Mouse (Mus musculus): ENCODE data around the gene Zdhhc9. TPM values are rescaled to one million over a fixed set of nuclear protein-coding genes. Genes with fewer than 3 reads are reported as not detected.
"Not testable (repeated sequence)": the region's sequence is repeated elsewhere in the genome, so short reads cannot be mapped to it uniquely, and the experiment has no call there.

Zdhhc9 gene
- 2.8 and 3.4 TPM in 2 replicates for polyA plus RNA-seq (2015; fragmentation: Nextera tagmentation; extraction: Ambion mirVana)

- whole genome bisulfite sequencing, result 11% methylated on average over 34 of the region's 34 CpGs
- ATAC-seq (replicated peaks; ENCODE audit: extremely low read depth, insufficient read depth, low FRiP score), result peak; percentile 96
- H3K4me1 ChIP-seq (ENCODE audit: control insufficient read depth, insufficient read depth, low read length), result no peaks in the 10 kb centered on the region
- H3K9ac ChIP-seq (ENCODE audit: low read length), result peak within 1 kb of the TSS; percentile 78
- H3K4me2 ChIP-seq (ENCODE audit: low read depth, low read length), result peak within 1 kb of the TSS; percentile 68
- peak within 1 kb of the TSS; percentile 80 for H3K4me3 ChIP-seq (ENCODE audit: low read length)
- peak within 1 kb of the TSS; percentile 61 for H3K27ac ChIP-seq (ENCODE audit: low read length)
- H3K27me3 ChIP-seq (ENCODE audit: control insufficient read depth, insufficient read depth, low read length), result no peaks in the 10 kb centered on the region; the same call in 1 of the 2 replicates
- no peaks in the 10 kb centered on the region for H3K36me3 ChIP-seq (ENCODE audit: control insufficient read depth, insufficient read depth)
- H3K9me3 ChIP-seq (replicated peaks; ENCODE audit: control insufficient read depth, low read length), result no peaks in the 10 kb centered on the region
These were observed at the start of gene Zdhhc9 for GRCm38 (mm10) chrX:48208519-48209185. TSS of gene Zdhhc9 (minus strand) at chrX:48208878.

GRCm38 (mm10) chrX:48257011-48257410, 48.3 kb upstream of the Zdhhc9 start:
- no peak for ATAC-seq (replicated peaks; ENCODE audit: extremely low read depth, insufficient read depth, low FRiP score)
- Histone ChIP-seq H3K9ac (ENCODE audit: low read length) (peak overlapping the region; percentile 71), H3K27ac (ENCODE audit: low read length) (peak overlapping the region; percentile 55), H3K4me1 (ENCODE audit: control insufficient read depth, insufficient read depth, low read length) (peaks cover 4% of the 10 kb centered on the region; the same call in 1 of the 2 replicates), H3K9me3 (replicated peaks; ENCODE audit: control insufficient read depth, low read length) (no peaks in the 10 kb centered on the region), H3K27me3 (ENCODE audit: control insufficient read depth, insufficient read depth, low read length) (no peaks in the 10 kb centered on the region), H3K4me2 (ENCODE audit: low read depth, low read length) (peak overlapping the region; percentile 74), H3K36me3 (ENCODE audit: control insufficient read depth, insufficient read depth) (no peaks in the 10 kb centered on the region), H3K4me3 (ENCODE audit: low read length) (peak overlapping the region; percentile 71)
- WGBS, result 7% methylated on average over 16 of the region's 16 CpGs

DNA sequence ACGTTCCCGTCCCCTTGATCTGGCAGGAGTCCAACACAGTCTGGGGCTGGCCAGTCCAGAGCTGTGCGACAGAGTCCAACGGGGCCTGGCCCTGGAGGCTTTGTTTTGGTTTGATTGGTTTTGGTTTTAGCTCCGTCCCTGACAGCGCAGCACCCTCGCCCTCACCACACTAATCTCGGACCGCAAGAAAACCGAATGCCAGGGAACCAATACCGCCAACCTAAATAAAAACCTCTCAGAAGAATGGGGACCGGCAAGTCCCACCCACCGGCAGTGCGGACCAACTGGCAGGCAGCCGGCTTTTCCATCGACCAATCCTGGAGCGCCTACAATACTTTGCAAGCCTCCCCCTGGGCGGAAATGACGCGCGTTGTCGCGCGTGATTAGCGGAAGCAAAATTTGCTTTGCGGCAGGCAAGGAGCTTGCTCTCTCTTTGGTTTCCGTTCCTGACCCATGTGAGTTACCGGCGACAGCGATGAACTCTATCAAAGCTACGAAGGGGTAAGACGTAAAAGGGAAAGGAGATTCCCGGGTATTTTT, 47.9 kb upstream of the Zdhhc9 start, which contains the start of gene Utp14a:
Gene Utp14a (plus strand): TSS at position 395 of the 540 bp plus-strand sequence.
- 5% methylated on average over 33 of the region's 33 CpGs for WGBS
- Histone ChIP-seq H3K27ac (ENCODE audit: low read length) (peak within 1 kb of the TSS; percentile 69), H3K36me3 (ENCODE audit: control insufficient read depth, insufficient read depth) (no peaks in the 10 kb centered on the region)

GRCm38 (mm10) chrX:48255830-48256428, 47.3 kb upstream of the Zdhhc9 start:
- H3K4me1 ChIP-seq (ENCODE audit: control insufficient read depth, insufficient read depth, low read length), result peaks cover 4% of the 10 kb centered on the region; the same call in 1 of the 2 replicates
- H3K27ac ChIP-seq (ENCODE audit: low read length), result peak overlapping the region; percentile 69
- ATAC-seq (replicated peaks; ENCODE audit: extremely low read depth, insufficient read depth, low FRiP score), result peak; percentile 23; the same call in 1 of the 2 replicates
- no peaks in the 10 kb centered on the region for H3K27me3 ChIP-seq (ENCODE audit: control insufficient read depth, insufficient read depth, low read length)
- H3K4me3 ChIP-seq (ENCODE audit: low read length), result peak overlapping the region; percentile 71
- H3K9ac ChIP-seq (ENCODE audit: low read length), result peak overlapping the region; percentile 69
- H3K4me2 ChIP-seq (ENCODE audit: low read depth, low read length), result peak overlapping the region; percentile 73
- WGBS, result 16% methylated on average over 18 of the region's 18 CpGs
- H3K36me3 ChIP-seq (ENCODE audit: control insufficient read depth, insufficient read depth), result no peaks in the 10 kb centered on the region
- H3K9me3 ChIP-seq (replicated peaks; ENCODE audit: control insufficient read depth, low read length), result no peaks in the 10 kb centered on the region

More for the DNA sequence above, 47.9 kb upstream of the Zdhhc9 start, which contains the start of gene Utp14a:
- peak within 1 kb of the TSS; percentile 71 for H3K4me3 ChIP-seq (ENCODE audit: low read length)
- peak within 1 kb of the TSS; percentile 71 for H3K9ac ChIP-seq (ENCODE audit: low read length)
- ATAC-seq (replicated peaks; ENCODE audit: extremely low read depth, insufficient read depth, low FRiP score), result peak; percentile 99
- no peaks in the 10 kb centered on the region for H3K9me3 ChIP-seq (replicated peaks; ENCODE audit: control insufficient read depth, low read length)
- H3K27me3 ChIP-seq (ENCODE audit: control insufficient read depth, insufficient read depth, low read length), result no peaks in the 10 kb centered on the region
- H3K4me2 ChIP-seq (ENCODE audit: low read depth, low read length), result peak within 1 kb of the TSS; percentile 74
- peaks cover 4% of the 10 kb centered on the region; the same call in 1 of the 2 replicates for H3K4me1 ChIP-seq (ENCODE audit: control insufficient read depth, insufficient read depth, low read length)

GRCm38 (mm10) chrX:48234417-48234816, 25.7 kb upstream of the Zdhhc9 start:
- no peaks in the 10 kb centered on the region for H3K4me1 ChIP-seq (ENCODE audit: control insufficient read depth, insufficient read depth, low read length)
- no peaks in the 10 kb centered on the region for H3K27me3 ChIP-seq (ENCODE audit: control insufficient read depth, insufficient read depth, low read length)
- no peak overlapping the region for H3K27ac ChIP-seq (ENCODE audit: low read length)
- ATAC-seq (replicated peaks; ENCODE audit: extremely low read depth, insufficient read depth, low FRiP score), result no peak
- H3K9ac ChIP-seq (ENCODE audit: low read length), result no peak overlapping the region
- H3K4me3 ChIP-seq (ENCODE audit: low read length), result no peak overlapping the region
- no peak overlapping the region; the same call in 1 of the 2 replicates for H3K4me2 ChIP-seq (ENCODE audit: low read depth, low read length)
- H3K36me3 ChIP-seq (ENCODE audit: control insufficient read depth, insufficient read depth), result no peaks in the 10 kb centered on the region
- no peaks in the 10 kb centered on the region for H3K9me3 ChIP-seq (replicated peaks; ENCODE audit: control insufficient read depth, low read length)
- 37% methylated on average over 7 of the region's 7 CpGs for WGBS

- Histone ChIP-seq H3K27ac (ENCODE audit: low read length) (no peak overlapping the region), H3K27me3 (ENCODE audit: control insufficient read depth, insufficient read depth, low read length) (no peaks in the 10 kb centered on the region), H3K4me1 (ENCODE audit: control insufficient read depth, insufficient read depth, low read length) (no peaks in the 10 kb centered on the region), H3K4me2 (ENCODE audit: low read depth, low read length) (no peak overlapping the region), H3K36me3 (ENCODE audit: control insufficient read depth, insufficient read depth) (no peaks in the 10 kb centered on the region), H3K9me3 (replicated peaks; ENCODE audit: control insufficient read depth, low read length) (no peaks in the 10 kb centered on the region), H3K9ac (ENCODE audit: low read length) (no peak overlapping the region), H3K4me3 (ENCODE audit: low read length) (no peak overlapping the region)
- 72% methylated on average over 7 of the region's 7 CpGs for WGBS
- ATAC-seq (replicated peaks; ENCODE audit: extremely low read depth, insufficient read depth, low FRiP score), result no peak
These were observed 17.5 kb upstream of the Zdhhc9 start for GRCm38 (mm10) chrX:48226225-48226624.

DNA sequence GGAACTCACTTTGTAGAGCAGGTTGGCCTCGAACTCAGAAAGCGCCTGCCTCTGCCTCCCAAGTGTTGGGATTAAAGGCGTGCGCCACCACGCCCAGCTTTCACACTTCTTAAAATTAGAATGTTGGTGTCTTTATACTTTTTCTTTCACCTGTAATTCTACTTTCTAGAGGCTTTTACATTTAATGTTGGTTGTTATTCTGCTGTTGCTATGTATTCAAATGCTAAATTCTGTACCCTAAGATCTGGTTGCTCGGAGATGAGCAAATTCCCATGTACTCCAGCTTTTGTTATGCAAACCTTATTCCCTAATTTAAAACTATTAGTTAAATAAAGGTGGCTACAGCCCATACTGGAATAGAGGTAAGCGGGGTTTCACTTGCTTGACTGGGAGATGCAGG, 14.0 kb upstream of the Zdhhc9 start:
- Histone ChIP-seq H3K9ac (ENCODE audit: low read length) (no peak overlapping the region), H3K9me3 (replicated peaks; ENCODE audit: control insufficient read depth, low read length) (no peaks in the 10 kb centered on the region), H3K4me1 (ENCODE audit: control insufficient read depth, insufficient read depth, low read length) (no peaks in the 10 kb centered on the region), H3K4me3 (ENCODE audit: low read length) (no peak overlapping the region), H3K27ac (ENCODE audit: low read length) (no peak overlapping the region), H3K4me2 (ENCODE audit: low read depth, low read length) (no peak overlapping the region), H3K36me3 (ENCODE audit: control insufficient read depth, insufficient read depth) (no peaks in the 10 kb centered on the region), H3K27me3 (ENCODE audit: control insufficient read depth, insufficient read depth, low read length) (no peaks in the 10 kb centered on the region)
- ATAC-seq (replicated peaks; ENCODE audit: extremely low read depth, insufficient read depth, low FRiP score), result no peak
- 82% methylated on average over 7 of the region's 7 CpGs for WGBS

GRCm38 (mm10) chrX:48219468-48219867, 10.8 kb upstream of the Zdhhc9 start:
- 78% methylated on average over 5 of the region's 5 CpGs for WGBS
- Histone ChIP-seq H3K9ac (ENCODE audit: low read length) (no peak overlapping the region), H3K36me3 (ENCODE audit: control insufficient read depth, insufficient read depth) (no peaks in the 10 kb centered on the region), H3K4me3 (ENCODE audit: low read length) (no peak overlapping the region), H3K27ac (ENCODE audit: low read length) (no peak overlapping the region), H3K4me2 (ENCODE audit: low read depth, low read length) (no peak overlapping the region), H3K9me3 (replicated peaks; ENCODE audit: control insufficient read depth, low read length) (no peaks in the 10 kb centered on the region), H3K4me1 (ENCODE audit: control insufficient read depth, insufficient read depth, low read length) (no peaks in the 10 kb centered on the region), H3K27me3 (ENCODE audit: control insufficient read depth, insufficient read depth, low read length) (no peaks in the 10 kb centered on the region)
- no peak for ATAC-seq (replicated peaks; ENCODE audit: extremely low read depth, insufficient read depth, low FRiP score)

DNA sequence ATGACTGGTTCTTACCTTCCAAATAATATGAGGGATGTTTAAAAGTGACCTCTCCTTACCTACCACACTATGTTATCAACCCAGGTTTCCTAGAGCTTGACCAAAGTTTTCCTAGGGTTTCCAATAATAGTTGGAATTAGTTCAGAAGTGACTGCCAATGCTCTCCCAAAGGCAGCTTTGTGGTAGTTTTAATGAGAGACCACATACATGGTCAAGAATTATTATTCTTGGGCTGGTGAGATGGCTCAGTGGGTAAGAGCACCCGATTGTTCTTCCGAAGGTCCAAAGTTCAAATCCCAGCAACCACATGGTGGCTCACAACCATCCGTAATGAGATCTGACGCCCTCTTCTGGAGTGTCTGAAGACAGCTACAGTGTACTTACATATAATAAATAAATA, 1.1 kb upstream of the Zdhhc9 start:
- not testable (repeated sequence) for ATAC-seq (replicated peaks; ENCODE audit: extremely low read depth, insufficient read depth, low FRiP score); H3K36me3 ChIP-seq (ENCODE audit: control insufficient read depth, insufficient read depth); H3K9ac ChIP-seq (ENCODE audit: low read length); H3K9me3 ChIP-seq (replicated peaks; ENCODE audit: control insufficient read depth, low read length); H3K4me2 ChIP-seq (ENCODE audit: low read depth, low read length); H3K27me3 ChIP-seq (ENCODE audit: control insufficient read depth, insufficient read depth, low read length); H3K4me1 ChIP-seq (ENCODE audit: control insufficient read depth, insufficient read depth, low read length); H3K27ac ChIP-seq (ENCODE audit: low read length); H3K4me3 ChIP-seq (ENCODE audit: low read length)
- WGBS, result 89% methylated on average over 2 of the region's 4 CpGs

Data from heart, embryonic 16.5 days (tissue).